Mouse (Mus musculus) hindbrain, embryonic 14.5 days (tissue): ENCODE measurements at regions not wholly inside any gene's neighbourhood (a gene's known extent, or its start where the extent isn't known, plus 50 kb on each side); places are given as distances from the start of the nearest gene placed in this dataset.

Experiments used
- ATAC-seq: fragments of 200-750 bp; cut with Nextera tagmentation; 2 replicates; pipeline ENCODE4 v1.8.0; 2017; ENCODE audit warnings: moderate number of reproducible peaks, mild to moderate bottlenecking, moderate TSS enrichment, moderate library complexity; ENCODE audit not compliant: low FRiP score
- DNase-seq: peaks from one replicate; pipeline ENCODE4 v3.0.0-alpha.2; 2015; ENCODE audit warnings: low spot score
- H3K27ac ChIP-seq: fragments of 300-500 bp; sonication (generic); 2 replicates; pipeline ENCODE4 v1.5.1; 2014; ENCODE audit warnings: mild to moderate bottlenecking, moderate library complexity
- H3K27me3 ChIP-seq: fragments of 300-500 bp; sonication (generic); 2 replicates; pipeline ENCODE4 v1.6.1; 2014; ENCODE audit warnings: mild to moderate bottlenecking, low read length, mixed read lengths; ENCODE audit not compliant: control insufficient read depth, insufficient read depth
- H3K36me3 ChIP-seq: fragments of 300-500 bp; sonication (generic); replicated peaks from 2 replicates; pipeline ENCODE4 v1.6.1; 2014; ENCODE audit not compliant: control insufficient read depth, insufficient read depth
- H3K4me1 ChIP-seq: fragments of 300-500 bp; sonication (generic); replicated peaks from 2 replicates; pipeline ENCODE4 v1.6.1; 2014; ENCODE audit warnings: antibody characterized with exemption, low read length, mixed read lengths; ENCODE audit not compliant: control insufficient read depth, insufficient read depth
- H3K4me2 ChIP-seq: fragments of 300-500 bp; sonication (generic); replicated peaks from 2 replicates; pipeline ENCODE4 v1.6.1; 2014; ENCODE audit warnings: mild to moderate bottlenecking, moderate library complexity
- H3K4me3 ChIP-seq: fragments of 300-500 bp; sonication (generic); replicated peaks from 2 replicates; pipeline ENCODE4 v1.5.1; 2014; ENCODE audit warnings: mild to moderate bottlenecking, low read length
- H3K9ac ChIP-seq: fragments of 300-500 bp; sonication (generic); 2 replicates; pipeline ENCODE4 v1.6.1; 2014
- H3K9me3 ChIP-seq: fragments of 300-500 bp; sonication (generic); 2 replicates; pipeline ENCODE4 v1.6.1; 2016; ENCODE audit warnings: low read length; ENCODE audit not compliant: control insufficient read depth
- WGBS: fragments of 180-500 bp; shearing (Covaris S2); extraction: QIAGEN DNeasy Blood & Tissue Kit; methylation state at CpG from one replicate; pipeline ENCODE4 v1.1.7; 2014; 5-methylcytosine and 5-hydroxymethylcytosine counted together

DNA sequence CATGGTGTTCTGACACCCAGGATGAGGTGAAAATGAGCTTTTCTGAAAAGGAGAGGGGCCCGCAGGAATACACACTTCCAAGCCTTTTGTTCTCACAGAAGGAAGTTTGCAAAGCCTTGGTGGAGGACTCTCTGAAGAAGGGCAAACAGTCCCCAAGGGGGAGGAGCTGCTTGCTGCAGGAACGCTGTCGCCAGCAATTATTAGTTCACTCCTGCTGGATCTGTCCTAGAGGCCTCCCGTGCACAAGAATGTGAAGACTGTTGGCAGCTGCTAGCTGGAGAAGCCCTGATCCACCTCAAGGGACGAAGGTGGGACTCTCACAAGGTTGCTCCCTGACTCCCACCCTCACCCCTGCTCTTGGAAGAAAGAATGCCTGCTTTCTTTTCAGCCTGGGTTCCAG lies 85.6 kb upstream of the Olfm4 start:
- H3K27me3 ChIP-seq: no peaks in the 10 kb centered on the region

DNA sequence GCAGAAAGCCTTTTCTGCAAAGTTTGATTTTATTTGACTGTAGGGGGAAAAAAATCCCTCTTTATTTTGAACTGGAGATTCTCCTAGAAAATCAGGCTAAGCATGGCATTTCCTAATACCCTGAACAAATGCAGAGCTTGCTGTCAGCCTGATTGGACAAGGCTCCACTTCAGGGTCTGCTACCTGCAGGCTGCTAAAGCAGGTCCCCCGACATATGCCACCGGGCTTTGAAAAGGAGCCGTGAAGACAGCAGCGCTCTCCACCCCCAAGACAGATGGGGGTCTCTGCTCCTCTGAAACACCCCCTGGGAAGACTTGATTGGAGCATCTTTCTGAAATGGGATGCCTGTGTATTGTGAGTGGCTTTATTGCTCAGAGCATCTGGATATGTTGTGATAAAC lies 90.6 kb upstream of the Olfm4 start:
- 52% methylated on average over 4 of the region's 4 CpGs for WGBS
- Histone ChIP-seq H3K27ac (no peak overlapping the region), H3K9ac (no peak overlapping the region), H3K4me1 (no peaks in the 10 kb centered on the region), H3K4me3 (no peak overlapping the region), H3K4me2 (no peak overlapping the region), H3K9me3 (no peaks in the 10 kb centered on the region), H3K27me3 (no peaks in the 10 kb centered on the region), H3K36me3 (no peaks in the 10 kb centered on the region)
- DNase-seq (no peak), ATAC-seq (no peak)

More for the DNA sequence above, 85.6 kb upstream of the Olfm4 start:
- ATAC-seq (no peak), DNase-seq (no peak)
- no peak overlapping the region for H3K9ac ChIP-seq
- no peak overlapping the region for H3K27ac ChIP-seq
- no peak overlapping the region for H3K4me2 ChIP-seq
- no peaks in the 10 kb centered on the region for H3K36me3 ChIP-seq
- no peaks in the 10 kb centered on the region for H3K9me3 ChIP-seq
- WGBS: 7% methylated on average over 5 of the region's 5 CpGs
- H3K4me1 ChIP-seq: no peaks in the 10 kb centered on the region
- no peak overlapping the region for H3K4me3 ChIP-seq

DNA sequence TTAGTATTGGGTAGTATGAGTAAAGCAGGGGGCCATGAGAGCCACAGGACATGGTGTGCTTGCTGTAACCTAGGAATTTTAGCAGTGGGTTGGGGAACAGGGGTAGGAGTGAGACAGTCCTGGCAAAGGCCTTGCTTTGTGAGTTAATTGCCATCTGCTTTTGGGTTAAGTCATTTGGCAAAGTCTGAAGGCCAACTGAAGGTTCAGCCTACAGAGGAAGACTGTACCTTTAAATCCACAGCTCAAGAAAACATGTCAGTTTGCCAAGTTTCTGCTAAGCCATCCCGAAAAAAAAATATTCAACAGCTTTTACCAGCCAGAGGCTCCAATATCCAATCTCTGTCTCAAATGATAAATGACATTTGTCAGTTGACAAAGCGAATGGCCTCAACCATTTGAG lies 93.2 kb upstream of the Olfm4 start:
- no peaks in the 10 kb centered on the region for H3K4me1 ChIP-seq
- H3K4me2 ChIP-seq: no peak overlapping the region
- no peaks in the 10 kb centered on the region for H3K36me3 ChIP-seq
- no peak overlapping the region for H3K9ac ChIP-seq
- DNase-seq (no peak), ATAC-seq (no peak)
- no peaks in the 10 kb centered on the region for H3K9me3 ChIP-seq
- 0 out of 2 replicates have a peak, but pooled peaks cover 11% of the 10 kb centered on the region for H3K27me3 ChIP-seq
- H3K27ac ChIP-seq: no peak overlapping the region
- 61% methylated on average over 2 of the region's 2 CpGs for WGBS
- no peak overlapping the region for H3K4me3 ChIP-seq

DNA sequence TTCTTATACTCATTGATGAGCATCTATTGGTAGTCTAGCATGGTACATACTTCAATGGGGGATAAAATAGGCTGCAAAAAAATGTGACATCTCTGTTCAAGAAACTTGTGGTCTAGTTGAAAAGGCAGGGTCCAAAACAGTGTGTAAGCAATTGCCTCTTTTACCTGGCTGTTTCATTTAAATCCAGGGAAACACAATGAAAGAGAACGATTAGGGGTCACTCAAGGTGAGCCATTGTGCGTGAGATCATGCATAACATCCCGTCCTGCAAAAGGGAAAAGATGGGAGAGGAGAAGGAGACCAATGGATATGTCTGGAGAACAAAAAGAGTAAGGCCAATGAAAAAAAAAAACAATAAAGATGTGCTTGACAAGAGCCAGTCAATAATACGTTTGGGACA lies 93.6 kb upstream of the Olfm4 start:
- Histone ChIP-seq H3K4me2 (no peak overlapping the region), H3K4me1 (no peaks in the 10 kb centered on the region), H3K36me3 (no peaks in the 10 kb centered on the region), H3K27ac (no peak overlapping the region), H3K27me3 (peaks cover 15% of the 10 kb centered on the region; the same call in 1 of the 2 replicates), H3K9me3 (no peaks in the 10 kb centered on the region), H3K4me3 (no peak overlapping the region), H3K9ac (no peak overlapping the region)
- ATAC-seq: no peak
- DNase-seq: no peak
- WGBS: 74% methylated on average over 4 of the region's 4 CpGs

DNA sequence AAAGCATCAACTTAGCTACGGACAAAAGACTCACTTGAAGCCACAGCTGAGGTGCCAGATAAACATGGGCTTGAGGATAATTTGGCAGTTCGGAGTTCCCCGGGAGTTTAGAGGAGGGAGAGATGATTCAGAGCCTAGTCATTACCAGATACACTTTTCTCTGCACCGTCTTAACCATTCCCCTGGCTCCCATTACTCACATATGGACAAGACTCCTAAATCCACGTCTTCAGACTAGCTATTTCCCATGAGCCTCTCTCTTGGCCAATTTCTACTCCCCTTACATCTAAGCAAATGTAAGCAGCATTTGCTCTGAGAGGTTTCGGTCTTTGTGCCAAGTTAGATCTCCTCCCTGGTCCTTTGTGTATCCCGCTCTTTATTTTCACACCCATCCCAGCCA lies 100.4 kb upstream of the Olfm4 start:
- Histone ChIP-seq H3K4me3 (no peak overlapping the region), H3K9ac (no peak overlapping the region), H3K27me3 (peaks cover 19% of the 10 kb centered on the region; the same call in 1 of the 2 replicates), H3K4me2 (no peak overlapping the region), H3K4me1 (peaks cover 34% of the 10 kb centered on the region), H3K27ac (no peak overlapping the region), H3K9me3 (no peaks in the 10 kb centered on the region), H3K36me3 (no peaks in the 10 kb centered on the region)
- WGBS: 69% methylated on average over 7 of the region's 7 CpGs
- ATAC-seq (no peak), DNase-seq (no peak)

DNA sequence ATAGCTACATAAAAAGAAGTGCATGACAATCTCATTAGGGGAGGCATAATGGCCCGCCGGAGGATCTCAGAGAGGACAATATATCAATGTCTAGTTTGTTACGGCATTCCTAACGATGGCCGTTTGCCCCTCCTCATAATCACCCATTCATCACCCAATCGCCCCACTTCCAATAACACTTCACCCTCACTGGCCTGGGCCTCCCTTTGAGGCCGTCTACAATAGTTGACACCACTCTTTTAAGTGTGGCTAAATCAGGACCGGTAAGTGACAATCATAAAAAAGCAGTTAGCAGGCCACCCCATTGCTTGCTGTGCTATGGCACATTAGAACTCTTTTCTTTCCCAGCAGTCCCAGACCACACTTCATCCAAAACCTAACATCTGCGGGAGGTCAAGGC lies 102.2 kb upstream of the Olfm4 start:
- no peak for ATAC-seq

DNA sequence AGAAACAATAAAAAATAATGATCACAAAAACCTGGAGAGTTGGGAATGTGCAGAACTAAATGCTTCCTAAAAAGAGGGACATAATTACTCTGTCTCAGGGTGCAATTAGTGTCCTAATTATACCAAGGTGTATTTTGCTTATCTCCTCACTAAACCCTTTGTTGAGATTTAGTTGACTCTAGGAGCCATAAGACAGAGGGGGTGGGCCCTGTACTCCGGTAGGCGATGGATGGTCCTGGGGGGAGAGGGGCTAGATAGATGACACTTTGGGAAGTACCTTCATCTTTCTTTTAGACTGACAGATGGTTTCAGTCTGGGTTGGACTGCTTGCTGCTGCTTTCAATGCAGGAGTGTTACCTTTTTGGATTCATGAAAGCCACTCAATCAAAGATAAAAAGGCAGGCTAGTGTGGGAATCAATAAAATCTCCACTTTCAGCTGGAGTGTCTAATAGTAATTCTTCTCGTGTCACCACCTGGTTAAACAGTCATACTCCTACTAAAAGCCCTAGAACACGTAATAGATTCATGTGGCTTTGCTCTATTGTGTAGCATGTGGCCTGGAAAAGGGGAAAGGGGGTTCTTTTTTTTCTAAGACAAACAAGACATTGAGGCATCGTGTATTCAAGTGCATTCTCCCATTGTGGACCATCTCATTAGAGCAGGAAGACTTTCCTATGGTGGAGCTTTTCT lies 103.7 kb upstream of the Olfm4 start:
- Histone ChIP-seq H3K27ac (0 out of 2 replicates have a peak overlapping the region, but pooled peaks have one; percentile 3), H3K4me3 (no peak overlapping the region), H3K36me3 (no peaks in the 10 kb centered on the region), H3K9me3 (no peaks in the 10 kb centered on the region), H3K9ac (no peak overlapping the region), H3K4me2 (no peak overlapping the region), H3K4me1 (peaks cover 40% of the 10 kb centered on the region), H3K27me3 (peaks cover 12% of the 10 kb centered on the region; the same call in 1 of the 2 replicates)
- ATAC-seq (peak; percentile 41; the same call in 1 of the 2 replicates), DNase-seq (no peak)
- 23% methylated on average over 5 of the region's 5 CpGs for WGBS

More for the DNA sequence above, 102.2 kb upstream of the Olfm4 start:
- H3K4me3 ChIP-seq: no peak overlapping the region
- DNase-seq: no peak
- no peaks in the 10 kb centered on the region for H3K36me3 ChIP-seq
- no peak overlapping the region for H3K4me2 ChIP-seq
- WGBS: 30% methylated on average over 9 of the region's 9 CpGs
- H3K27me3 ChIP-seq: peaks cover 11% of the 10 kb centered on the region; the same call in 1 of the 2 replicates
- H3K27ac ChIP-seq: no peak overlapping the region
- H3K9ac ChIP-seq: no peak overlapping the region
- peaks cover 40% of the 10 kb centered on the region for H3K4me1 ChIP-seq
- H3K9me3 ChIP-seq: no peaks in the 10 kb centered on the region

DNA sequence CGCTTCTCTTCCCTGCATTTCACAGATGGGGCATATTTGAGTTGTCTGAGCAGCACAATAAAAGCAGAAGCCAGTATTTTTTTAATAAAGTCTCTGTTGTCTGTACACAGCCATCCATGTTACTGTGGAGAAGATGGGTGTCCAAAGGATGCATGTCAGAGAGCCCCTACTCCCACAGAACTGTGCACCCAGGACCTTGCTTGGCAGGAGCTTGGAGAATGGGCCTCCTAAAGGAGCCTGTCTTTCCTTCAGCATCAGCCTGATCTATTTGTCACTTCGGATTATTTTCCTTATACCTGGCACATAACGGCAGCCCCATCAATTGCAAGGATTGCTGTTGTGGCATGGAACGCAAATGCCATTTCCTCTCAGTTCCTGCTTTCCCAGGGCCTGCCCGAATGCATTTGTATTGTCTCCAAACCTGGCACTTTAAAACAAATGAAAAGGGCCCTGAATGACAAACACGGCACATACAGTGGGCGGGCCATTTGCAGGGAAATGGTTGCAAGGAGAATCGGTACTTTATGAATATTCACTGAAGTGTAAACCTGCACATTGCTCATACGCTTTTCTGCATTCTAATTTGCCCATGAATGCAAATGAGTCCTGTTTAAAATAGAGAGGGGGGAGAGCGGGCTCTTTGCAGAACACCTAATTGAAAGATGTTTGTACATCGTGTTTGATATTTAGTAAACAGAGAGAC lies 104.4 kb upstream of the Olfm4 start:
- Histone ChIP-seq H3K4me3 (no peak overlapping the region), H3K9me3 (no peaks in the 10 kb centered on the region), H3K9ac (no peak overlapping the region), H3K36me3 (no peaks in the 10 kb centered on the region), H3K4me2 (no peak overlapping the region), H3K4me1 (peaks cover 40% of the 10 kb centered on the region), H3K27ac (peak overlapping the region; percentile 43), H3K27me3 (peaks cover 12% of the 10 kb centered on the region; the same call in 1 of the 2 replicates)
- peak; percentile 59 for DNase-seq
- peak; percentile 61 for ATAC-seq
- WGBS: 28% methylated on average over 11 of the region's 11 CpGs

DNA sequence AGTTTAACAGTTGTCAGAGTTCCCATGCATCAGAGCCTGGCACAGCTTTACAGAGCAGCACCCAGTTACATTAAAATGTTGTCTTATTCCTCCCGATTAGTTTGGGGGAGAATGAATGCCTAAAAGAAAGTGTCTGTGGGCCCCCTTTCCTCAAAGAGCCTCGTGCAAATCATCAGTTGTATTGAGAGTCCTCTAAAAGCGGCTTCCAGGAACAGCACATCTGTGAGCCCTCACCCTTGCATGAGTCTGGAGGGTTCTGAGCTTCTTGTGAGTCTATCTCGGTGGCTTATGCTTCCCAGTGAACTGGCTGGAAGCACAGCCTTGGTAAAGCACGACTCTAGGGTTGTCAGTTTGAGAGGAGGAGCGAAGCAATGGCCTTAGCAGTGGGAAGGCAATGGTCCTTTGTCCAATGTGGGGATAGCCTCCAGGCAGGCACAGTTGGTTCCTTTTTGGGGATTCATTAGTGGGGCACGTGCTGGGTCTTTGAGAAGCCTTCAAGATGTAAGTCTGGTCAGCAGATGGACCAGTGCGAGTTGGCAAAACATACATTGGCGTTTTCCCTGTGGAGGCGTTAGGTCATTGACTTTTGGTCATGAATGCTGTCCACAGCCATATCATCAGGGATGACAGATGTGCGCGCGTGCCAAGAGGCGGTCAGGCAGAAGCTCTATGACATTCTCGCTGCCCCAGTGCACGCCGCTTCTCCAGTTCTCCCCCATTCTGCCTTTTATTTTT lies 105.4 kb upstream of the Olfm4 start:
- DNase-seq (no peak), ATAC-seq (no peak)
- H3K4me2 ChIP-seq: no peak overlapping the region
- H3K9me3 ChIP-seq: no peaks in the 10 kb centered on the region
- peak overlapping the region; percentile 43 for H3K27ac ChIP-seq
- no peaks in the 10 kb centered on the region for H3K36me3 ChIP-seq
- H3K27me3 ChIP-seq: peaks cover 9% of the 10 kb centered on the region; the same call in 1 of the 2 replicates
- WGBS: 56% methylated on average over 17 of the region's 17 CpGs
- H3K9ac ChIP-seq: no peak overlapping the region
- no peak overlapping the region for H3K4me3 ChIP-seq
- peaks cover 44% of the 10 kb centered on the region for H3K4me1 ChIP-seq
